Mouse (Mus musculus) T-helper 17 cell (primary cell): ENCODE measurements around the gene Frs2.

ENCODE experiments used
- in situ Hi-C, 2 experiments: fragments of 300-600 bp; cut with MboI, MseI; formaldehyde crosslinking; loops; 1 replicate in 1 of 2; 2 replicates in 1 of 2; pipeline ENCODE4 v1.15.1; 2025; ENCODE audit warnings: high pct_unique_total_duplicates in 2 of 2

Gene Frs2

DNA sequence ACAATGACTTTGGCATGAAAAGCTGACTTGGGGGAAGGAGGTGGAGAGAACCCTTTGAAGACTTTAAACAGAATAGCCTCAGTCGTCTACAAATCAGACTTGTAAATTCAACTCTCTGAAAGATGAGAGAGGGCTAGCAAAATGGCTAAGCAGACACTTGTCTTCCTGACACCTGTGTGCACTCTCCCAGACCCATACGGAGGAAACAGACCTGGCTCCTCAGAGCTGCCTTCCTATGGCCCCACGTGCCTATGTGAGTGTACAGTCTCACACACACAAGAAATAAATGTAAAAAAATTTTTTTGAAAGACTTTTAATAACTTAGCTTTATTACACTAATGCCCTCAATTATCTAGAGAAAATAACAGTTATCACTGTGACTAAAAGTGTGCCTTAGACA is 41.6 kb downstream of the Frs2 start:
- in situ Hi-C loops: no loop called here

DNA sequence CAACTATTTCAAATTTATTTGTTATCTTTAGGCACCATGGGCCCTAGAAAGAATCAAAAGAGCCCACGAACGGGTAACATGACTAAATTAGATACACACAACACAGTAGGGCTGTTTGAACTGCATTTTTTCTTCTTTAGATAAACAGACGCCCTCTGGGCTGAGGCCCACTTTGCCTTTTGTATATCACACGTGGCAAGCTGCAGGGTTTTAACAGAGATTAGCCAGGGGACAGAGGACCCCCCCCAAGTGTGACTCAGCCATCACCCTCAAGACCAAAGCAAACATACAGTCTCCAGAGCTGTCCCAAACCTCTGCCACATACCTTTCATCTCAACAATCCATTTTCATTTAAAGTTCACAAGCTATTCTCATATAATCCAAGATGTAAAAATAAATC is 42.1 kb downstream of the Frs2 start:
- in situ Hi-C loops: no loop called here

DNA sequence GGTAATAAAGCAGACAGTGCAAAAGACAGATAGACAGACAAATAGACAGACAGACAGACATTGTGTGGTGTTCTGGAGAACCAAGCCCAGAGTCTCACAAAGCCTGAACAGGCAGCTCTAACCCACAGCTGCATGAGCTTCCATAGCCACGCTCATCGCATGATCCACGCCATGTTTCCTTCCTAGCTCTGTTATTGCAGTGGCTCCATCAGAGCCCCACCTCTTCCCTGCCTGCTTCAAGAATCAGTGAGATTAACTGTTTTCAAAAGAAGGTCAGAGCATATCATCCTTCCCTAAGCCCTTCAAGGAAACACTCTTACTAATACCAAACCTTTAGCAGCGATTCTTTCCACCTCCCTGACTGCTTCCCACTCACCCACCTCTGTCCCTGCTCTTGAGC is 43.3 kb downstream of the Frs2 start:
- in situ Hi-C loops: no loop called here

DNA sequence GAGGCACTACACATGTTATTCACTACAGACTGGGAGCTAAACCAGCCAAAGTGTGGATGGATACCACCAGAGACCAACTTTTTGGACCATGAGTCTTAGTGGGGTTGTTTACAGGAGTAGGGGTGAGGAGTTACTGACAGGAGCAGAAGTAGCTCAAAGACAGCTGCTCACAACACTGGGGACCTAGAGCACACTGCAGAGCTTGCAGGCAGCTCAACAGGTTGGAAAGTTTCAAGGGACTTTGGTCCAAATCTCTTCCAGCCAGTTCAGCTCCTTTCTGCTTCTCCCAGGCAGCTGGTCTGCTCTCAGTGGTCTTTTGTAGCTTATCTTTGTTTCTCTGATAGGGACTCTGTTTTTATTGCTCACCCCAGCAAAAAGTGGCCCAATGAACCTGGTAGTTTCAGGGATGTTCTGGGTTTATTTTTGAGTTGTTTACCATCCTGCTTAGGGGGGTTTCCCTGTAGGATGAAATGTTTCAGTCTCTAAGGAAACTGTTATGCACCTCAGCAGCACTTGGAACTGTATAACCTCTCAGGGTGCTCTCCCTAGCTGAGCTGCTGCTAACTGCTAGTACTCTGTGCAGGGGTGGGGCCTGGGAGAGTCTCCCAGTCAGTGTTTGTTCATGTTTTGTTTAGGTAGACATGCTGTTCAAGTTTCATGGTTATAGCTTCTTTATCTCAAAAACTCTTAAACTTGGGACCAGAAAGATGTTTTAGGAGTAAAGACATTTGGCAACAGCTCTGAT is 44.3 kb downstream of the Frs2 start:
- in situ Hi-C loops: no loop called here

DNA sequence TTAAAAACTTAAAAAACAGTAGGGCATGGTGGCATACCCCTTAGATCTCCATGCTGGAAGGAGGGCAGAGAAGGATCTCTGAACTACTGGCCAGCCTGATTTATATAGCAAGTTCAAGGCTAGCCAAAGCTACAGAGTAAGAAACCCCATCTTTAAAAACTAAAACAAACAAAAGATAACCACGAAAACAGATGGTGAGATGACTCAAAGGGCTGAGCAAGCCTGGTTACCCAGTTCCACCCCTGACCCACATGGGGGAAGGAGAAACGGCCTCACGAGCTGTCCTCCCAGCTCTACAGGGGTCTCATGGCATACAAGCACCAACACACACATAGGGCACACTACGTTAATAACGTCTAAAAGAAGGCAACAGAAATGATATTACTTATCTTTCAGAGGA is 48.2 kb downstream of the Frs2 start:
- in situ Hi-C loops: no loop called here

DNA sequence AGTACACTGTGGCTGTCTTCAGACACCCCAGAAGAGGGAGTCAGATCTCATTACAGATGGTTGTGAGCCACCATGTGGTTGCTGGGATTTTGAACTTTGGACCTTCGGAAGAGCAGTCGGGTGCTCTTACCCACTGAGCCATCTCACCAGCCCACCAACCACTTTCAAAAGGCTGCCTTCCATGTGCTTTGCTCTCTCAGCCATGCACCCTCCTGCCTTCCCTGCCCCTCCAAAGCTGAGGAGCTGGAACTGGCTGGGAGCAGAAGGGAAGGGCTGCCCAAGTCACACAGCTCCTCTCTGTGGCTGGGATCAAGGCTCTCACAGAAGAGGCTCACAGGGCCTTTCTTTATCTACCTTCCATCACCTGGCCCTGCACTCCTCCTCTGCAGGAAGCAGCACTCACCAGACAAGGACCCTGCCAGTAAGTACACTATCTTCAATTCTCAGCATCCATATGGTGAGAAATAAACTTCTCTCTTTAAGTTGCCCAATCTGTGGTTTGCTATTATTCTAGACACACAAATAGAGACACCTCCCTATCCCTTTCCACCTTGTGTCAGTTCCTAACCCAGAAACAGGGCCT is 51.1 kb downstream of the Frs2 start:
- in situ Hi-C loops: no loop called here

DNA sequence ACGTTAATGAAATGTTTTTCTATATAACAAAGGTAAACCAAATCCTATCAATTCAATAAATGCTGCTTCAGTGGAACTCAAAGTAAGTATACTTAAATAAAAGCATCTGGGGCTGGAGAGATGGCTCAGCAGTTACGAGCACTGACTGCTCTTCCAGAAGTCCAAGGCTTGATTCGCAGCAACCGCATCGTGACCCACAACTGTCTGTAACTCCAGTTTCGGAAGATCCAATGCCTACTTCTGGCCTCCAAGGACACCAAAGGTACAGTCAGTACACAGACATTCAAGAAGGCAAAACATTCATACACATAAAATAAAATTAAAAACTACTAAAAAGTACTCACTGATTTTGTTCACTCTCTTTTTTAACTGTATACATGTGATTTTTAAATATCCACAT is 52.2 kb downstream of the Frs2 start:
- in situ Hi-C loops: no loop called here

DNA sequence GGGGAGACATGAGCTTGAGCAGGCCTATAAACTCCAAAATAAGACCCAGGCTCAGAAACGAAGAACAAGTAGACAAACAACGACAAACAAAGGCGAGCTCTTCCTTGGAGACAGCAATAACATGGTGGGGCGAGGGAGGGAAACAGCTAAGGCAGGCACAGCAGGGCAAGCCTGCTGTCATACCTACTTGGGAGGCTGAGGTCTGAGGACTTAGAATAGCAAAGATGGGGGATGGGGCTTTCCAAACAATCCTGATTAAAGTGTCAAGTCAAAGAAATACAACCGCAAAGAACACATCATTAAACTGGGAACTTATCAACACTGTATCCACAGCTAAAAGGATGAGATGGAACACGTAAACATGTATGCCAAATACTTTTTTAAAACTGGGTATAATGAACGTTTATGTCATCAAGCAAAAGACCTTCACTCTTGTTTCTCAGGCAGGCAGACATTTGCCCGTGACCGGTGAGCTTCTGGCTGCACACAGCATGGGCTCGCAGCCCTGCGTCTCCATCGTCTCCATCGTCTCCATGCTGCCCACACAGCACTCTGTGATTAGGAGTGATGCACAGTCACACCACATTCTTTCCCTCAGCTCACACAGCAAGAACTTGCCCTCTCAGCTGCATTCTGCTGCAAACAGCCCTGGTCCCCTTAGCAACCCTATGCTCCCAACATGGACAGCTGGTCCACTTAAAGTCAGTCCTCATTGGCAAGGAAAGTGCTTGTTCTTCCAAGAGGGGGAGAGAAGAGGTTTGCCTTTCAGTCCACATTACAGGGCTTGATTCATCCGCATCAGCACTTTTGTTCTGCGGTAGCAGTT is 53.6 kb downstream of the Frs2 start:
- in situ Hi-C loops: no loop called here

DNA sequence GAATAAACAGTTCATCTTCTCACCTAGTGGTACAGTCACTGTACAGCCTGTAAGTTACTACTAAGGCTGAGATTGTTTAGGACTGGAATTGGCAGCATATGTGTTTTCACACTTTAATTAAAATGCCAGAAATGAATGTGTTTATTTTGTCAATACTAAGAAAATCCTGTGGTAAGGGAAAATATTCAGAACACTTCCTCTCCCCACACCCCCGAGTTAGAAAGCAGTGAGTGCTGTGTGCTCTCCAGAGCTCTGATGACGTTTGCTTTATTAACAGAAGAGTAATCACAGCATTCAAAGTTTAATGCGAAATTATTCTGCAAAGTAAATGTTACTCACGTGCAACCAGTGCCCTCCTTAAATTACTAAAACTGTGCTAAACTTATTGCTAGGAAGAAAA is 58.7 kb downstream of the Frs2 start:
- in situ Hi-C loops: no loop called here

DNA sequence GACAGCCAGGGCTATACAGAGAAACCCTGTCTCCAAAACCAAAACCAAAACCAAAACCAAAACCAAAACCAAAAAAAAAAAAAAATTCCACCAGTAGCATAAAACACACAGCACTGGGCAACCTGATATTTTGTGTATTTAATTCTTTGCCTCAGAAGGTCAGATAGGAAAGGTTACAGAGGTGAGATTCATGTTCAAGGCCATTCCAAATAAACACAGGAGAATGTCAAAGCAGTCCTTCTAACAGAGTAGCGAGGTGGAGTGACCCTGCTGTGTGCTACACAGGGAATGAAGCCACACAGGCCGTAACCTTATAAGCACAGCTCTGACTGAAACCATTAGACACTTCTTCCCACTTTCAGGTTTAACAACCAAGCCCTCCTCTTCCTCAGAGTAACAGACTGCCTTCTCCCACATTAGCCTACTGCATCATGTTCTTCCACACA is 66.4 kb downstream of the Frs2 start:
- in situ Hi-C loops: no loop called here

DNA sequence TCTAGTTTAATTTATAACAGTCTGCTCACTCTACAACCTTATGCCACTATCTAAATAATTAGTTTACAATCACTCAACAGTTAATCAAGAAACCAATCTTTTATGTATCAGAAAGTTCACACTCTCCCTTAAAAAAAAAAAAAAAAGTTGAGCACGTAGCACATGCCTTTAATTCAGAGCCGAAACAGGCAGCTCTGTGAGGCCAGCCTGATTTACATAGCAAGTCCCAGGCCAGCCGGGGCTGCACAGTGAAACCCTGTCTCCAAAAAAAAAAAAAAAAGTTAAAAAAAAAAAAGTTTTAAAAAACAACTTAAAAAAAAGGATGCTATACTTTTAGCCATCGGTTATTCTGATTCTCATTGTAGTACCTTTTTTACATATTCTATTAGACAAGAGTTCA is 67.0 kb downstream of the Frs2 start:
- in situ Hi-C loops: no loop called here

DNA sequence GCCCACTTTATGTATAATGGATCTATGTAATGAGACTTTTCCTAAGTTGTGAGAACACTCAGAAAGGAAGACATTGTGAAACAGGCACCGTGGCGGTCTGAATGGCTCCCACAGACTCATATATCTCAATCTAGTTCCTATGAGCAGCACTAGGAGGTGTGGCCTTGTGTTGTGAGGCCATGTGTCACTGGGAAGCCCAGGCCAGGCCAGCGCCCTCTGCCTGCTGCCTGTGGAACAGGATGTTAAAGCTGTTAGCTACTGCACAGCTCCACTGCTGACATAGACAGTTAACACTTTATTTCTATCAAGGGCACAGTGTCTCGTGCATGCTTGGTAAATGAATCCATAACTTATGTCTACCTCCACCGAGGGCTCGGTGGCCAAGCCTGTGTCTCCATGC is 70.0 kb downstream of the Frs2 start:
- in situ Hi-C loops: loop anchor here in 1 of 2 experiments (10.0 kb wide), 1 partner anchor 67 kb away; the partner anchor contains the start of gene Frs2

DNA sequence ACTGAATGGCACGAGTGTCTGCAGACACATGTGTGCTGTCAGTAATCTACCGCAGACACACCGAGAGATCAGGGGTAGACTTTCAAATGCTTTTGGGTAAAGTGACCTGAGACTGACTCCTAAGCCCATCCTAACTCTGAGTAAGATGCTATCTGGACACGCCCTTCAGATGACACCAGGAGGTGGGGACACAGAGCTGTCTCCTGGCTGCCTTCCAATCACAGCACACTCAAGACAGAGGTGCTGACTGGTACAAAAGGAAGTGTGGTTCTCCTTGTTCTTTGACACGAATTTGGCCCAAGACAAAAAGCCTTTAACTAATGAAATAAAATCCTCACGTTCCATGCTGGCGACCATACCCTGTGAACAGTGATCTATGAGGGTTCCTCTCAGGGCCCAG is 75.2 kb downstream of the Frs2 start:
- in situ Hi-C loops: loop anchor here (10.0 to 25.0 kb wide), 2 partner anchors 72 to 1661 kb away; partner anchors contain the start of gene Frs2 (in 1 of the 2)

DNA sequence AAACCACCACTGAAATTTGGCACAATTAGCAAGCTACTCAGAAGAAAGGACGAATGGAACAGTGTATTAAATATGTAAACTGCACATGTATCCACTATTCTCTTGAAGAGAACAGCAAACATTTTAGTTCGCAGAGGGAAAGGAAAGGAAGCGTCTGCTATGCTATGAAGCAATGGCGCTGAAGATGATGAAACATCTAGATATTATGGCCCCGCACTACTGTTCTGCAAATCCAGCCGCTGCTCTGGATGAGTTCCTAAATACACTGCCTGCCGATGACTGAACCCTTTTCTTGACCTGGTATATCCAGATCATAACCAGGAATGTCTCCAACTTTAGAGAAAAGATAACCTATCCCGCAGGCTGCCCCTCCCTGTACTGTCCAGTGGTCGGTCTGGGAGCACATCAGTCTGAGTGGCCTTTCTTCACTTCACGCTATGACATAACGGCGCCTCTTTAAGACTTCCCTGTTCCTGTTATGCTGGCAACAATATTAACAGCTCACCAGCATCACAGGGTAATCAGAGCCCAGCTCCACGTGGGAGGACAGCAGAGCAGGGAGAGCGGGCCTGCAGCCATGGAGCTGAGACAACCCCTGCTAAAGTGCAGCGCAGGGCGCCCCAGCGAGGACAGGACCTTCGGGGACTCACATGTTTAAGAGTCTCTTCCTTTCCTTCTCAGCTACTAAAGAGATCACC is 76.0 kb downstream of the Frs2 start:
- in situ Hi-C loops: loop anchor here (10.0 to 25.0 kb wide), 2 partner anchors 72 to 1660 kb away; partner anchors contain the start of gene Frs2 (in 1 of the 2)

DNA sequence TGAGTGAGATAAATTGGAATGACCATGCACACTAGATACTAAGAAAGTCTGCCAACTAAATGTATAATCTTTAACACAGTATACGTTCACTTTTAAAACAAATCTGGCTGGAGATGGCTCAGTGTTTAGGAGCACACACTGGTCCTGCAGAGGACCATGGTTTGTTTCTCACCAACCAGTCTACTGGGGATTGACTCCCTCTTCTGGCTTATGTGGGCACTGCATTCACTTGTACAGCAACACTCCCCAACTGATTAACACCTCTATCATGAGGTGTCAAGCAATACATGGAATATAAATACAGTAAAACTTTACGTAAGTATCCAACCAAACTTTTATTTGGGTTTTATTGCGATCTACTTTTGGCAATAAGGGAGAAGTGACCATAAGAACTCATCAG is 79.2 kb downstream of the Frs2 start:
- in situ Hi-C loops: loop anchor here in 1 of 2 experiments (25.0 kb wide), 1 partner anchor 1657 kb away; no protein-coding TSS in a partner anchor

DNA sequence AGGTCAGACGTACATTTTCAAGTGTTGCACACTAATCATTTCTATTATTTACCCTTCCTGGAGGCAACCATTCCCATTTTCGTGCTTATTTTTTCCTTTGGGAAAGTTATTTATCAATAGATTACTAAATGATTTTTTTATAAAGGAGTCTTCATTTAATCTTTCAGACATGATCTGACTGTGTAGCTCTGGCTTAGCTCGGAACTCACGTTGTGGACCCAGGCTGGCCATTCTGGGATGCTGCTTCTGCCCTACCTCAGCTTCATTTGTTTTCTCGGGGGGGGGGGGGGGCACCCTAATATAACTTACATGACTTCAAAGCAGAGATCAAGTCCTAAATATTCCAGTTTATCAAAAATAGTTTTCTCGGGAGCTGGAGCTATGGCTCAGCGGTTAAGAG is 84.3 kb downstream of the Frs2 start:
- in situ Hi-C loops: loop anchor here in 1 of 2 experiments (25.0 kb wide), 1 partner anchor 1652 kb away; no protein-coding TSS in a partner anchor

DNA sequence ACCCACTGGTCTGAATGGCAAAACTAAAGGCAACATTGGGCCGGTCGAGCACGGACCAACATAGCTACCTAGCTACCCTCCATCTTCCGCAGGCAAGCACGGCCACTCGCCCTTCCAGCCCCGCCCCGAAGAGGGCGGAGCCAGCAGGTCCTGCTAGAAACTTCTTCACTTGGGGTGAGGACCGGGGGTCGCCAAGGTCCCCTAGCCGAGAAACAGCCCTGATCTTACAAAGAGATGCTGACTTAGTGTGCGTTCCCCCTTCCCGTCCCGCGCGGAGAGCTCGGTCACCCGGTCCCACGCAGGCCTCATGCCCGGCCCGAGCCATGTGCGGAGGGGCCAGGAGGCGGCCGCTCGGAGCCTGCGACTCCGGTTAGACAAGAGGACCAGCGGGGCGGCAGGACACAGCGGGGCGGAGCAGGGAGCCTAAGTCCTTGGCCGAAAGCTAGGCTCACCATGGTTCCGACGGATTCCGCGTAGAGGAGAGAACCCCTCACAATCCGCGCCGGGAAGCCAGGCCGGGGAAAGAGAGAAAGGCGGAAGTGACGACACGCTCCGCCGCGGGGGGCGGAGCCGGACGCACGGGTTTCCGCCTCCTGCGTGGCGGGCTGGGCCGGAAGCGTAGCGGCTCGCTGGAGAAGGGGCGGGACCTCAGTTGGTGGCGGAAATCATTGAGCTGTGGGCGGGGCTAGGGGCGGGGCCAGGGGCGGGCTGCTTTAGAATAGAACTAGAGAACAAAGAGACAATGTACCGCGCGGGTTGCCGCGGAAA is 84.9 kb downstream of the Frs2 start, which contains the start of gene Cct2:
Cct2 (minus strand) TSS at position 561 of the 768 bp plus-strand sequence.
- in situ Hi-C loops: loop anchor here in 1 of 2 experiments (25.0 kb wide), 1 partner anchor 1651 kb away; no protein-coding TSS in a partner anchor

DNA sequence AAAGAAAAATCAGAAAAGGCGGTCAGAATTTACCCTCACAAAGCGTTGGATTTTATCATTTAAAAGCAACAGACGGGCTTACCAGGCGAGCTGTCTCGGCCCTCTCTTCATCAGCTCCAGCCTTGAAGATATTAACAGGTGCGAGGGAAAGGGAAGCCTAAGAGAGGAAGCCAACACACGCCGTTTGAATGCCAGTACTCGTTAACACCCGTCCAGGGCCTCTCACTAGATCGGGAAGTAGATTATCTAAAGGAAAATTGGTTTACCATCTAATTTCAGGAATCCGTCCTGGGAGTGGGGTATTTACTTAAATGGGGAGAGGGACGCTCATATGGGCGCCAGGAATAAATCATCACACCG is 85.5 kb downstream of the Frs2 start:
- in situ Hi-C loops: loop anchor here in 1 of 2 experiments (25.0 kb wide), 1 partner anchor 1651 kb away; no protein-coding TSS in a partner anchor

DNA sequence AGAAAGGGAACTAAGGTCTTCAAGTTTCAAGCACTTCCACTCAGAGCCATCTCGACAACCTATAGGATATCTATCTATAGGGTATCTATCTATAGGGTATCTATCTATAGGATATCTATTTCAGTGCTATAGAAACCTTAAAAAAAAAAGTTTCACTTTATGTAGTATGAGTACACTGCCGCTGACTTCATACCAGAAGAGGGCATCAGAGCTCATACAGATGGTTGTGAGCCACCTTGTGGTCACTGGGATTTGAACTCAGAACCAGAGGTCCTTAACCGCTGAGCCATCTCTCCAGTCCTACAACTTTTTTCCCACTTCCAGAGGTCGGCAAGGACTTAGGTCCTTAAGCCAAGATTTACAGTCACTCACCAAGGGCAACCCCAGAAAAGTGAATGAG is 92.7 kb downstream of the Frs2 start:
- in situ Hi-C loops: loop anchor here in 1 of 2 experiments (10.0 to 25.0 kb wide), 2 partner anchors 149 to 1643 kb away; no protein-coding TSS in a partner anchor

DNA sequence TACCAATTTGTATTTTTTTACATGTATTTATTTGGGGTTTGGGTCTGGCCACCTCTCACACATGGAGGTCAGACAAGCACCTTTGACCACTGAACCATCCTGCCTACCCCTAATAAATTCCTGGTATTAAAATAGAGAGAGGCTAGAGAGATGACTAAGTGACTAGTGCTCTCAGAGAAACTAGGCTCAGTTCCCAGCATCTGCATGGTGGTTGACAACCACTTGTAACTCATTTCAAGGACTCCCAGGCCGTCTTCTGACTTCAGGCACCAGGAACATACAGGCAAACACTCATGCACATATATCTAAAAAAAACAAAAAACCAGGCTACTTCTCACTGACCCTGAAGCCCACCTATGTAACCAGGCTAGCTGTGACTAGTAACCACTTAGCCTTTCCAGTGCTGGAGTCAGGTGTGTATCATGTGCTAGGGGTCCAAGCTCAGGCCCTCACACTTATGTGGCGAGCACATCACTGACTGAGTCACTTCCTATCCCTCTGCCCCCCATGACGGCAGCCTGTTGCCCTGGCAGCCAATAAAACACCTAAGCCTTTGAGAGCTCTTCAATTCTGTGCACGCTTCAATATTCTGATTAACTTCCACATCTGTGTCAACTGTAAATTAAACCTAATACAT is 98.3 kb downstream of the Frs2 start:
- in situ Hi-C loops: loop anchor here in 1 of 2 experiments (10.0 to 25.0 kb wide), 3 partner anchors 155 to 1638 kb away; partner anchors contain the start of gene Myrfl
